Mouse (Mus musculus): ENCODE results near the gene Sfmbt1. TPM values are rescaled to one million over a fixed set of nuclear protein-coding genes. Genes with fewer than 3 reads are reported as not detected.

Sfmbt1 gene
- polyA plus RNA-seq, 1 experiment from 2014 or later: 17.9 TPM

DNA sequence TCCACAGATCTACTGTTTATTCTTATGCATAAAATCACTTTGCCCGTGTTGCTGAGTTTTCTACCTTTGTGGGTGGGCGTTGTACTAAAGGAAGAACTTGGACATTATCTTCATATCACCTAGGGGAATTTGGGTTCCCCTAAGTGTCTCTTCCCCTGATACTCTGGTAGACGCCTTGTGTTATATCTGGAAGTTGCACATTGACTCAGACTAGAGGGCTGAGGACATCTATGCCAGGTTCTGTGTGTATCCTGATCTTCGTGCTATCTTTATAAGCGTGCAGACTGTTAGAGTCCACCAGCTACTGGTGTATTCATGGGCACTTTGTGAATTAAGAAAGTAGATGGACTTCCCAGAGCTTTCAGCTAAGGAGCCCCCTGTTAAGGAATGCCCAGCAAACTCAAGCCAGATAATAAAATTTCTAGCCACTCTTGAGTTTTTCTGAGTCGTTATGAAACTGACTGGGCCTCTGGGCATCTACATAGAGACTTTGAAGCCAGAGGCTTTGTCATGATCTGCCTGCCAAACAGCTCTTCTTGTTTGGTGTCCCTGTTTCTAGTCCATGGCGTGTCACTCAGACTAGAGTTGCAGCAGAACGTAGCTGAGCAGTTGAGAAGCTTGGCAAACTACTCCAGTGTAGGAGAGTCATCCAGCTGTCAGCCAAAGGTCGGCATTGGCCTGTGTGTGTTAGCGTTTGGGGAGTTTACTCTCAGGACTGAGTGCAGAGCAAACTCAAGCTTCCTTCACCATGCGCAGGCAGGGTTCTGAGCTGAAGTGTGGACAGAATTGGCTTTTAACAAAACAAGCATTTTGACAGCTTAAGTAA lies 114.2 kb downstream of the Sfmbt1 start:
- no peak overlapping the region for H3K9ac ChIP-seq
- H3K4me1 ChIP-seq: peaks cover 18% of the 10 kb centered on the region
- WGBS: 90% methylated on average over 11 of the region's 11 CpGs
- H3K4me2 ChIP-seq (replicated peaks): no peak overlapping the region
- H3K36me3 ChIP-seq: no peaks in the 10 kb centered on the region
- no peaks in the 10 kb centered on the region for H3K27me3 ChIP-seq
- no peak overlapping the region for H3K4me3 ChIP-seq
- H3K9me3 ChIP-seq (replicated peaks): no peaks in the 10 kb centered on the region
- no peak overlapping the region for H3K27ac ChIP-seq
- ATAC-seq (ENCODE audit: low FRiP score): no peak

- peaks cover 14% of the 10 kb centered on the region for H3K36me3 ChIP-seq
- H3K27me3 ChIP-seq: no peaks in the 10 kb centered on the region
- H3K27ac ChIP-seq: no peak overlapping the region
- no peaks in the 10 kb centered on the region for H3K9me3 ChIP-seq (replicated peaks)
- H3K4me1 ChIP-seq: no peaks in the 10 kb centered on the region
- no peak overlapping the region for H3K4me2 ChIP-seq (replicated peaks)
- H3K4me3 ChIP-seq: no peak overlapping the region
- no peak for ATAC-seq (ENCODE audit: low FRiP score)
- H3K9ac ChIP-seq: no peak overlapping the region
- 93% methylated on average over 14 of the region's 14 CpGs for WGBS
These were observed 122.9 kb downstream of the Sfmbt1 start for GRCm38 (mm10) chr14:30837416-30837996.

GRCm38 (mm10) chr14:30843701-30844100 lies 129.1 kb downstream of the Sfmbt1 start:
- H3K27ac ChIP-seq: no peak overlapping the region
- H3K4me3 ChIP-seq: no peak overlapping the region
- no peak overlapping the region for H3K9ac ChIP-seq
- WGBS: 83% methylated on average over 3 of the region's 3 CpGs
- H3K4me2 ChIP-seq (replicated peaks): no peak overlapping the region
- H3K9me3 ChIP-seq (replicated peaks): no peaks in the 10 kb centered on the region
- no peaks in the 10 kb centered on the region for H3K27me3 ChIP-seq
- H3K4me1 ChIP-seq: no peaks in the 10 kb centered on the region
- ATAC-seq (ENCODE audit: low FRiP score): no peak
- H3K36me3 ChIP-seq: 0 out of 2 replicates have a peak, but pooled peaks cover 3% of the 10 kb centered on the region

- Histone ChIP-seq H3K4me2 (replicated peaks) (no peak overlapping the region), H3K36me3 (no peaks in the 10 kb centered on the region), H3K27me3 (no peaks in the 10 kb centered on the region), H3K9ac (no peak overlapping the region), H3K4me1 (no peaks in the 10 kb centered on the region), H3K27ac (no peak overlapping the region), H3K4me3 (no peak overlapping the region), H3K9me3 (replicated peaks) (no peaks in the 10 kb centered on the region)
- WGBS: 86% methylated on average over 5 of the region's 5 CpGs
- no peak for ATAC-seq (ENCODE audit: low FRiP score)
These were observed 135.9 kb downstream of the Sfmbt1 start for GRCm38 (mm10) chr14:30850504-30850903.

DNA sequence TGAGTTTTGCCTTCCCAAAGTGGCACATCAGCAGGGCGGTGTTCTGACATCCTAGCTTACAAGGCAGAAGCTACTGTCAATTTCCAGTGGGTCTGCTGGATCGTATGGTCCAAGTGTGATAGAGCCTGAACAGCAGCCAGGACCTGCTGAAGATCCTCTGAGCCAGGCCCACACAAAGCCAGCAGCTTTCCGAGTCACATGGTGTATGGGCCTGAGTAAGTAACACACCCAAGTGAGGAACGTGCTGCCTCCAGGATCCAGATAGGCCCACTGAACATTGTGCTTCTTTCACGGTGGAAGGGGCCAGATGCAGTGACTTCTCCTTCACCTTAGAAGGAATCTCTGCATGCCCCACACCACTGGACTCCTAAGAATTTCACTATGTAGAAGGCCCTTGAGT lies 137.7 kb downstream of the Sfmbt1 start:
- H3K9me3 ChIP-seq (replicated peaks): no peaks in the 10 kb centered on the region
- H3K4me1 ChIP-seq: no peaks in the 10 kb centered on the region
- ATAC-seq (ENCODE audit: low FRiP score): no peak
- no peak overlapping the region for H3K9ac ChIP-seq
- 93% methylated on average over 5 of the region's 5 CpGs for WGBS
- no peak overlapping the region for H3K4me2 ChIP-seq (replicated peaks)
- no peak overlapping the region for H3K4me3 ChIP-seq
- H3K36me3 ChIP-seq: no peaks in the 10 kb centered on the region
- no peaks in the 10 kb centered on the region for H3K27me3 ChIP-seq
- no peak overlapping the region for H3K27ac ChIP-seq

DNA sequence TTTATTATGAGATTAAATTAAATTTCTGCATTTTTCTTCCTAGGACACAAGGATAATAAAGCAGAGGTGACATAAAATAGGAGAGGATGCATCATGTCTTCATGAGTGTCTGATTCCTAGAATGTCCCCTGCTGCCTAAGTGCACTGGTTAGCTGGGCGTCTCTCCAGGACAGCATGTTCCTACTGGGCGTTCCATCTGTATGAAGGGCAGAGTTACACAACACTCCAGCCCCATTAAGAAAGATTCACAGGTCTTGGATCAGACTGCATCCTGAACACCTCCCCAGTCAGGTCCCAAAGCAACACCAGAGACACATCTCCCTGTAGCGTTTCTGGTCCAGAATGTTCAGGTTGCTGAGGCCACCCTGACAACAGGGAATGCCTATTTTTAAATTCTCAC lies 140.7 kb downstream of the Sfmbt1 start:
- no peak for ATAC-seq (ENCODE audit: low FRiP score)
- Histone ChIP-seq H3K4me2 (replicated peaks) (no peak overlapping the region), H3K36me3 (no peaks in the 10 kb centered on the region), H3K4me1 (no peaks in the 10 kb centered on the region), H3K27me3 (no peaks in the 10 kb centered on the region), H3K4me3 (no peak overlapping the region), H3K9me3 (replicated peaks) (no peaks in the 10 kb centered on the region), H3K9ac (no peak overlapping the region), H3K27ac (no peak overlapping the region)
- WGBS: 93% methylated on average over 3 of the region's 3 CpGs

GRCm38 (mm10) chr14:30856885-30857507 lies 142.3 kb downstream of the Sfmbt1 start:
- H3K36me3 ChIP-seq: no peaks in the 10 kb centered on the region
- WGBS: 92% methylated on average over 10 of the region's 10 CpGs
- no peaks in the 10 kb centered on the region for H3K9me3 ChIP-seq (replicated peaks)
- H3K4me2 ChIP-seq (replicated peaks): no peak overlapping the region
- no peaks in the 10 kb centered on the region for H3K27me3 ChIP-seq
- no peak overlapping the region for H3K27ac ChIP-seq
- H3K4me3 ChIP-seq: no peak overlapping the region
- H3K4me1 ChIP-seq: peaks cover 3% of the 10 kb centered on the region; the same call in 1 of the 2 replicates
- no peak for ATAC-seq (ENCODE audit: low FRiP score)
- no peak overlapping the region for H3K9ac ChIP-seq

- H3K36me3 ChIP-seq: no peaks in the 10 kb centered on the region
- no peak for ATAC-seq (ENCODE audit: low FRiP score)
- no peak overlapping the region for H3K9ac ChIP-seq
- whole genome bisulfite sequencing: 78% methylated on average over 4 of the region's 4 CpGs
- H3K27ac ChIP-seq: no peak overlapping the region
- H3K27me3 ChIP-seq: no peaks in the 10 kb centered on the region
- no peaks in the 10 kb centered on the region for H3K9me3 ChIP-seq (replicated peaks)
- peaks cover 3% of the 10 kb centered on the region; the same call in 1 of the 2 replicates for H3K4me1 ChIP-seq
- H3K4me3 ChIP-seq: no peak overlapping the region
- no peak overlapping the region for H3K4me2 ChIP-seq (replicated peaks)
These were observed 143.3 kb downstream of the Sfmbt1 start for GRCm38 (mm10) chr14:30857990-30858389.

DNA sequence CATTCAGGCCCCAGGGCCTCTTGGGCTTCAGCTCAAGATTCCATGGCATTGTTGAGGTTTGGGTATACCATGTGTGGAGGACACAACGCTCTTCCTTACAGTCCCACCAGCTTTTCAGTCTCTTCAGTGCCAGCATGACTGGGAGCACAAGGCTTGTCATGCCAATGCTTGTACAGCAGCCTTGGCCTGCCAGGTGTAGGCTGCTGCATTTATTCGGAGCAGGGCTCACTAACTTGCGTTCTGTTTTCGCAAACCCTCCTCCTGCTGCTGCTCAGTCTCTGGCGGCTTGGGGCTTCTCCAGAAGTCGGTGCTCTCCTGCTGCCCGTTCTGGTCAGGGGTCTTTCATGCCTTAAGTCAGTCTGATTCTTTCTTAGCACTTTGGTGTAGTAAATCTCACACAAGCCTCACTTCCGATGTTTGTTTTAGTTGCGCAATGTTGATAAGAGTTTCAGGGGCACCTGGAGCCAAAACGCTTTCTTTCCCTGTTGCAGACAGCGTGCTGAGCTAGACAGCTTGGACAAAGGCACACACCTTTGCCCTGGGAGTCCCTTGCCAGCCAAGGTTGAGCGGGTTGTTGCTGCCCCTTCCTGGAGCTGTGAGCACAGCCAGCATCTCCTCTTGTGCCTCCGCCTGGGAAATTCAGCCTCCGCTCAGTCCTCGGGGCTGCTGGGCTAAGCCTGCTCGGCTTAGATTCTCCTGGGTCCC lies 146.9 kb downstream of the Sfmbt1 start:
- Histone ChIP-seq H3K36me3 (no peaks in the 10 kb centered on the region), H3K4me3 (no peak overlapping the region), H3K27me3 (no peaks in the 10 kb centered on the region), H3K4me1 (peaks cover 3% of the 10 kb centered on the region; the same call in 1 of the 2 replicates), H3K4me2 (replicated peaks) (no peak overlapping the region), H3K9ac (0 out of 2 replicates have a peak overlapping the region, but pooled peaks have one; percentile 19), H3K9me3 (replicated peaks) (no peaks in the 10 kb centered on the region), H3K27ac (no peak overlapping the region)
- ATAC-seq (ENCODE audit: low FRiP score): no peak
- WGBS: 78% methylated on average over 16 of the region's 16 CpGs

GRCm38 (mm10) chr14:30862368-30862767 lies 147.7 kb downstream of the Sfmbt1 start:
- Histone ChIP-seq H3K4me1 (peaks cover 3% of the 10 kb centered on the region; the same call in 1 of the 2 replicates), H3K27ac (no peak overlapping the region), H3K4me2 (replicated peaks) (no peak overlapping the region), H3K27me3 (no peaks in the 10 kb centered on the region), H3K9ac (no peak overlapping the region), H3K9me3 (replicated peaks) (no peaks in the 10 kb centered on the region), H3K36me3 (no peaks in the 10 kb centered on the region), H3K4me3 (no peak overlapping the region)
- WGBS: 89% methylated on average over 9 of the region's 9 CpGs
- ATAC-seq (ENCODE audit: low FRiP score): no peak

GRCm38 (mm10) chr14:30865311-30865710 lies 150.7 kb downstream of the Sfmbt1 start:
- H3K36me3 ChIP-seq: no peaks in the 10 kb centered on the region
- H3K27ac ChIP-seq: no peak overlapping the region
- no peak overlapping the region for H3K9ac ChIP-seq
- no peaks in the 10 kb centered on the region for H3K9me3 ChIP-seq (replicated peaks)
- peaks cover 3% of the 10 kb centered on the region; the same call in 1 of the 2 replicates for H3K4me1 ChIP-seq
- no peak overlapping the region for H3K4me2 ChIP-seq (replicated peaks)
- WGBS: 77% methylated on average over 3 of the region's 3 CpGs
- ATAC-seq (ENCODE audit: low FRiP score): no peak
- no peaks in the 10 kb centered on the region for H3K27me3 ChIP-seq
- no peak overlapping the region for H3K4me3 ChIP-seq

DNA sequence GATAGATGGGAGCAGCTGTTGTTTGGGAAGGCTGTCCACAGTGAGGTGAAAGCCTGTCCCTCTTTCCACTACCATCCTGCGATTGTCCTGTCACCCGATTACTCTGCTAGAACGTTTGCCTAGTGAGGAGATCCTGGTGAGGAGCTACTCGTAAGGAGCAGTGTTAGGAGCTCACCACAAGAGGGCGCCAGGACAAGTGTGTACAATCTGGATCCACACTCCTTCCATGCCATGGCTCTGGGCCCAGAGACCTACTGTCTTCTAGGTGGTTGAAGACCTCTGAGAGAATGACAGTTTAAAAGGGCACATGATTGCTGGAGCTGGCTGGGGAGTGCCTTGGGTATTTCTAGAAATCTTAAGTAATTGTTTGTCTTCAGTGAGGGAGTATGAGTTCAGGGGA lies 152.4 kb downstream of the Sfmbt1 start:
- no peak for ATAC-seq (ENCODE audit: low FRiP score)
- Histone ChIP-seq H3K36me3 (0 out of 2 replicates have a peak, but pooled peaks cover under 1% of the 10 kb centered on the region), H3K27ac (no peak overlapping the region), H3K9ac (no peak overlapping the region), H3K9me3 (replicated peaks) (no peaks in the 10 kb centered on the region), H3K4me3 (no peak overlapping the region), H3K4me2 (replicated peaks) (no peak overlapping the region), H3K4me1 (no peaks in the 10 kb centered on the region), H3K27me3 (no peaks in the 10 kb centered on the region)
- 33% methylated on average over 5 of the region's 5 CpGs for WGBS

All from hindbrain, embryonic 12.5 days (tissue).